Mouse (Mus musculus): ENCODE results near the gene Ndufc1.
"Not testable (repeated sequence)": the region's sequence is repeated elsewhere in the genome, so short reads cannot be mapped to it uniquely, and the experiment has no call there.

Ndufc1 gene

GRCm38 (mm10) chr3:51368011-51368410 lies 40.8 kb downstream of the Ndufc1 start:
- no peak for DNase-seq (ENCODE audit: low read depth, low spot score)

GRCm38 (mm10) chr3:51366926-51367325 lies 41.9 kb downstream of the Ndufc1 start:
- DNase-seq (ENCODE audit: low read depth, low spot score): no peak

GRCm38 (mm10) chr3:51365517-51365882 lies 43.3 kb downstream of the Ndufc1 start:
- no peak for DNase-seq (ENCODE audit: low read depth, low spot score)

DNA sequence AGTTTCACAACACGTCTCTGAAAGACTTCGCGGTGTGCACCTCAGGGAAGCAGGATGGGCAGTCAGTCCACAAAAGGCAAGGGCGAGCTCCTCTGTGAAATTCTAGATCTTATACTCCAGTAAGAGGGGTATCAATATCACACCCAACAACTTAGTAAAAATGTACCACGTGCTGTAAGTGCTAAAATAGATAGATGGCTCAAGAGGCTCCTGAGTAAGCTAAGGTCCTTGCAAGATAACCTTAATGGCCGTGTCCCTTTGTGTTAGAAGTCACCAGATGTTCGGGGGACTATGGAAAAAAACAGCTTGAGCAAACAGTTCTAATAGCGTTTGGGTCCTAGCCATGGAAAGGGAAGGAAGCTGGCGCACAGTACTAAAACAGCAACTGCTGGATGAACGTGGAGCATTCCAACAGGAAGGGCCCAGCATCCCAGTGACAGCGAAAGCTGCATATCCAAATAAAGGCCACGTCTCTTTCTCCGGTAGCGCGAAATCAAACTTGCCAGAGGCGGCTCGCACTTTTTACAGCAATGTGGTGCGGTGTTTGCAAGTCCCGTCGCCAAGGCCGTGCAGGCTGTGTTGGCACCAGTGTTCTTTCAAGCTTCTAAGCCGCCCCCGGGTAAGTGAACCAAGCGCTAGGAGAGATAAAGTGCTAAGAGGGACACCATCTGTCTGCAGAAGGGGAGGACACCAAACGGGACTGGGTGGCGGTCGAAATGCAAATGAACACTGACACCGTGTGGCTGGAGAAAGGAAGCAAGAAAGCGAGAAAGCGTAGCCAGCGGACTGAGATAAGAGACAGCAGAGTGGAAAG lies 43.9 kb downstream of the Ndufc1 start:
- peak; percentile 66 for DNase-seq (ENCODE audit: low read depth, low spot score)

- DNase-seq (ENCODE audit: low read depth, low spot score): peak; percentile 93
Measured at GRCm38 (mm10) chr3:51361066-51361465, 47.7 kb downstream of the Ndufc1 start.

DNA sequence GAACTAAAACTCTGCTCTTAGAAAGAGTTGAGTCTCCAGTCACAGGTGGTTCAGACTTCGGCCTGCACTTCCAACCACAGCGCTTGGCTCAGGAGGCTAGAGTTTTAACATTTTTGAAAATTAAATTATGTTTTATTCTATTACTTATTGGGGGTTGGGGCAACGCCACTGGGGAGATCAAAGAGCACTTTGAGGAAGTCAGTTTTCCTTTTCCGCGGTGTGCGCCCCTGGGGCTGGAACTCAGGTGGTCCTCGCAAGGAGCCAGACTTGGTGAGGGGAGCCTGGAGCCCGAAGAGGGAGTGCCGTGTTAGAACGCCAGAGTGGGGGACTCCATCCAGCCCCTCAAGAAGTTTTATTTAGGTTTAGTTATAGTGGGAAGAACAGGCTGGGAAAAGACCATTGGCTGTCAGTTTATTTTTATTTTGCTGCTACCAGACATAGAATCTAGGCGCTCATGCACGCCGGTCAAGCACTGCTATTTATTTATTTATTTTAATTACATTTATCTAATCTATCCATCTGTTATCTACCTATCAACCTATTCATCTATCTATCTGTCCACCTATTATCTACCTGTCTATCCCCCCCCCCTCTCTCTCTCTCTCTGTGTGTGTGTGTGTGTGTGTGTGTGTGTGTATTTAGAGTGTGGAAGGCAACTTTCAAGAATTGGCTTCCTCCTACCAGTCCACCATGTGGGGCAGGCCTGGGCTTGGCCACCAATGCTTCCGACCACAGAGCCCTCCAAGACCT lies 49.1 kb downstream of the Ndufc1 start:
- DNase-seq (ENCODE audit: low read depth, low spot score): no peak

DNA sequence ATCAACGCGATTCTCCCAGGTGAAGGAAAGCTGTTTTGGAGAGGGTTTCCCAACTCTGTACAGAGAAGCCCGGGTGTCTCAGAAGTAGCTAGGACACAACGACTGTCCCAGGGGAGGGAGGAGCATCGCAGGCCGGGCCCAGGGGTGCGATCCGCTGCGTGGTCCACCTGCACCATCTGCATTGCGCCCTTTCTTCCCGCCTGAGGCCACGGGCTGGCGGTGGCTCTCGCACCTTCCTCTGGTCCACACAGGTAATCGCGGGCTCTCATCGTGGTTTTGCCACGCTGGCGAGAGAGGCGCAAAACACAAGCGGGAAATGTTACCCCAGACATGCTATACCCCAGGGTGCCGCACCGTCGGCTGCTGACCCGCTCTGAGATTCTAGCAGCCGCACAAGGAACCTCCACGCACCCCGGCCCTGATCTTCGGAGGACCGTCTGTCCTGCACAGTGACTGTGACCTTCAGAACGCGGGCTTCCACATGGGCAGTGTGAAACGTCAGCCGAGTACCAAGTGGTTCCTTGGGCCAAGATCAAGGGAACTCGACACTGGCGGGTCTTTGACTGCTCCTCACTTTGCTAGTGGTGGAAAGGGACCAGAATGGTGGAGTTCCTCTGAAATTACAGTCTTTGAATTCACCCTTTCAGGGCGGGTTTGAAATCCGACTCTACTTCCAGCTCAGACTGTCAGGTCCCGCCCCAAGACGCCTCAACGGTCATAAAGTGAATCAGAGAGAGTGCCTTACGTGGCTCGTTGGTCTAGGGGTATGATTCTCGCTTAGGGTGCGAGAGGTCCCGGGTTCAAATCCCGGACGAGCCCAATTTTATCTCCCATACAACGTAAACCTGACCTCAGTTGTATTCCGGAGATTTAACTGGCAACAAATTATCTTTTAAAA lies 49.9 kb downstream of the Ndufc1 start:
- peak; percentile 89 for DNase-seq (ENCODE audit: low read depth, low spot score)

- peak; percentile 91 for DNase-seq (ENCODE audit: low read depth, low spot score)
Measured at GRCm38 (mm10) chr3:51358181-51358580, 50.6 kb downstream of the Ndufc1 start.

DNA sequence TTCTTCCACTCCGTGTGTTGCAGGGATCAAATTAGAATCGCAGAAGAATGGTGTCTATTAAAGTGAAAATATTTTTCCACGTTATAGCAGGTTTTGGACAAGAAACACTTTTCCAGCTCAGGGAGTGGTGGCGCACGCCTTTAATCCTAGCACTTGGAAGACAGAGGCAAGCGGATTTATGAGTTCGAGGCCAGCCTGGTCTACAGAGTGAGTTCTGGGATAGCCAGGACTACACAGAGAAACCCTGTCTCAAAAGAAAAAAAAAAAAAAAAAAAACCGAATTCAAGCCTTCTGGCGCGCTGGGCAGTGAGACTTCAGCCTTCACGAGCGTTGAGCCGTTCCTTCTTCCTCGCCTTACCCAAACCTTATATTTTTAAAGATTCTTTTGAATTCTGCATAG lies 51.2 kb downstream of the Ndufc1 start:
- peak; percentile 42 for DNase-seq (ENCODE audit: low read depth, low spot score)

DNA sequence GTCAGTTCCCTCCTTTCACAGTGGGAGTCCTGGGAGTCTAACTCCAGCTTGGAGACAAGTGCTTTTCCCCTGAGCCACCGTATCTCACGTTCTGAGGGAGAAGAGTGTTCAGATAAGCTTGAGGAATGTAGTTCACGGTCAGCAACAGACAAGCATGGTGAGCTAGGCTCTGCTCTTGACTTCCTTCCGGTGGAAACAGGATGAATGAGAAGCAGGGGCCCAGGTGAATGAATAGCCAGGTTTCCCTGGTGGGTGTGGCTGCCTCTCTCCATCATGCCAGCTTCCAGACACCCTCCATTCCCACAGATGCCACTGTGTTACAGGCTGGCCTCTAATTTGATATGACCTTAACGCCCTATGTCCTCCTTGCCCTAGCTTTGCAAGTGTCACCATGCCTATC lies 51.7 kb downstream of the Ndufc1 start:
- no peak for DNase-seq (ENCODE audit: low read depth, low spot score)

DNA sequence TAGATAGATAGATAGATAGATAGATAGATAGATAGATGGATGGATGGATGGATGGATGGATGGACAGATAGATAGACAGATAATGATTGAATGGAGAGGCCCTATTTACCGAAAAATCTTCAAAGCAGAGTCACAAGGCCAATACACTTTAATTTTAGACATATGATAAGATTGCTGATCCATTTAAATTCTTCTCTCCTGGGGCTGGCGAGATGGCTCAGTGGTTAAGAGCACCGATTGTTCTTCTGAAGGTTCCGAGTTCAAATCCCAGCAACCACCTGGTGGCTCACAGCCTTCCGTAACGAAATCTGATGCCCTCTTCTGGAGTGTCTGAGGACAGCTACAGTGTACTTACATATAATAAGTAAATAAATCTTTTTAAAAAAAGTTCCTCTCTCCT lies 53.8 kb downstream of the Ndufc1 start:
- DNase-seq (ENCODE audit: low read depth, low spot score): not testable (repeated sequence)

Measured in ZHBTc4 (cell line).